Mouse (Mus musculus): ENCODE data around the gene Acap1.

DNA sequence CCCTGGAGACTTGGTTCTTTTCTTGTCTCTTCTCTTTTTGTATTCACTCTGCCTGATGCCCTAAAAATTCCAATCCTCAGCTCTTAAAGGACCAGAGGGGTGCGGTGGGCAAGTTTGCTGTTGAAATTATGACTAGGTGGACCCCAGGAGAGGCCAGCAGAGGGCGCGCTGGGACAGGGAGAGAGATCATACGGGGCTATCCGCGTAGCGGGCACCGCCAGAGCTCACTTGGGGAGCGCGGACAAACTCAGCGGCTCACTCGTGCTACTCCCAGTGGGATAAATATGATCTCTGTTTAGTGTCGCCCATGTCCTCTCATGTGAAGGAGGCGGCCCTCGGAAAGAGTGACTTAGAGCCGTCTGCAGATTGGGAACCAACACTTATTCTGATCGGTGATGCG is 38.8 kb upstream of the Acap1 start:
- TF ChIP-seq CTCF (IDR thresholded peaks at IDR 0.05; ENCODE audit: borderline replicate concordance, extremely low read depth, insufficient read depth, insufficient read length), result peak; percentile 93
- no peak for TF ChIP-seq POLR2A (IDR thresholded peaks at IDR 0.05; ENCODE audit: borderline replicate concordance, extremely low read depth, insufficient read depth, insufficient read length, poor library complexity, severe bottlenecking)

Measured in brain, embryonic 14.5 days (tissue).